Mouse (Mus musculus) E14TG2a.4 (cell line): ENCODE measurements around the gene Setd3.
A peak's percentile ranks its signal among the peaks of the same experiment; 100 is the strongest.

Source experiments
- H3K27me3 ChIP-seq: 2 replicates; pipeline ENCODE4 v1.6.1; 2014; ENCODE audit warnings: low read length, control low read depth; ENCODE audit not compliant: insufficient read depth
- H3K36me3 ChIP-seq: 2 replicates; pipeline ENCODE4 v1.6.1; 2014; ENCODE audit warnings: low read length, control low read depth; ENCODE audit not compliant: insufficient read depth
- H3K4me1 ChIP-seq: replicated peaks from 2 replicates; pipeline ENCODE4 v1.6.1; 2014; ENCODE audit warnings: low read depth, low read length, control low read depth
- H3K4me3 ChIP-seq: replicated peaks from 2 replicates; pipeline ENCODE4 v1.5.1; 2014; ENCODE audit warnings: mild to moderate bottlenecking, low read length
- H3K9me3 ChIP-seq: 2 replicates; pipeline ENCODE4 v1.6.1; 2014; ENCODE audit warnings: low read length, control low read depth
- CTCF ChIP-seq: conservative IDR thresholded peaks from 2 replicates; pipeline ENCODE4 v1.5.1; 2014; ENCODE audit warnings: low read length
- NANOG ChIP-seq: IDR thresholded peaks from 2 replicates; pipeline ENCODE4 v1.6.1; 2014; ENCODE audit warnings: borderline replicate concordance, low read length, mixed read lengths
- POU5F1 ChIP-seq: IDR thresholded peaks from 2 replicates; pipeline ENCODE4 v1.6.1; 2014; ENCODE audit warnings: low read length, borderline replicate concordance

Setd3 gene

GRCm38 (mm10) chr12:108219825-108220616 lies 40.9 kb upstream of the Setd3 start:
- H3K4me3 ChIP-seq = no peak overlapping the region
- no peaks in the 10 kb centered on the region for H3K27me3 ChIP-seq
- no peaks in the 10 kb centered on the region for H3K9me3 ChIP-seq
- 0 out of 2 replicates have a peak, but pooled peaks cover 5% of the 10 kb centered on the region for H3K36me3 ChIP-seq
- TF ChIP-seq POU5F1 = no peak
- TF ChIP-seq CTCF = no peak
- TF ChIP-seq NANOG = no peak
- peaks cover 81% of the 10 kb centered on the region for H3K4me1 ChIP-seq

GRCm38 (mm10) chr12:108219163-108219562 lies 40.0 kb upstream of the Setd3 start:
- no peaks in the 10 kb centered on the region for H3K27me3 ChIP-seq
- TF ChIP-seq NANOG (no peak), CTCF (no peak), POU5F1 (no peak)
- 0 out of 2 replicates have a peak, but pooled peaks cover 5% of the 10 kb centered on the region for H3K36me3 ChIP-seq
- no peaks in the 10 kb centered on the region for H3K9me3 ChIP-seq
- H3K4me3 ChIP-seq = no peak overlapping the region
- H3K4me1 ChIP-seq = peaks cover 81% of the 10 kb centered on the region

- Histone ChIP-seq H3K27me3 (no peaks in the 10 kb centered on the region), H3K36me3 (0 out of 2 replicates have a peak, but pooled peaks cover 5% of the 10 kb centered on the region), H3K4me1 (peaks cover 77% of the 10 kb centered on the region), H3K4me3 (no peak overlapping the region), H3K9me3 (no peaks in the 10 kb centered on the region)
- no peak for TF ChIP-seq POU5F1
- TF ChIP-seq NANOG = no peak
- TF ChIP-seq CTCF = peak; percentile 57
These were observed 38.5 kb upstream of the Setd3 start for GRCm38 (mm10) chr12:108217572-108217971.

GRCm38 (mm10) chr12:108216611-108217370 lies 37.7 kb upstream of the Setd3 start:
- TF ChIP-seq NANOG (no peak), POU5F1 (no peak), CTCF (no peak)
- Histone ChIP-seq H3K9me3 (no peaks in the 10 kb centered on the region), H3K4me3 (no peak overlapping the region), H3K4me1 (peaks cover 76% of the 10 kb centered on the region), H3K36me3 (0 out of 2 replicates have a peak, but pooled peaks cover 4% of the 10 kb centered on the region), H3K27me3 (no peaks in the 10 kb centered on the region)

- no peak overlapping the region for H3K4me3 ChIP-seq
- no peaks in the 10 kb centered on the region for H3K9me3 ChIP-seq
- no peaks in the 10 kb centered on the region for H3K27me3 ChIP-seq
- H3K36me3 ChIP-seq = 0 out of 2 replicates have a peak, but pooled peaks cover 5% of the 10 kb centered on the region
- peaks cover 70% of the 10 kb centered on the region for H3K4me1 ChIP-seq
- TF ChIP-seq POU5F1 (no peak), CTCF (no peak), NANOG (no peak)
These were observed 36.0 kb upstream of the Setd3 start for GRCm38 (mm10) chr12:108215090-108215489.

- 0 out of 2 replicates have a peak, but pooled peaks cover 7% of the 10 kb centered on the region for H3K36me3 ChIP-seq
- peak overlapping the region; percentile 32; the same call in 1 of the 2 replicates for H3K4me3 ChIP-seq
- no peaks in the 10 kb centered on the region for H3K9me3 ChIP-seq
- peaks cover 74% of the 10 kb centered on the region for H3K4me1 ChIP-seq
- TF ChIP-seq POU5F1 (no peak), CTCF (no peak), NANOG (no peak)
- H3K27me3 ChIP-seq = no peaks in the 10 kb centered on the region
These were observed 34.3 kb upstream of the Setd3 start for GRCm38 (mm10) chr12:108213090-108214041.

GRCm38 (mm10) chr12:108212476-108212875 lies 33.4 kb upstream of the Setd3 start:
- Histone ChIP-seq H3K4me1 (peaks cover 71% of the 10 kb centered on the region), H3K27me3 (no peaks in the 10 kb centered on the region), H3K9me3 (no peaks in the 10 kb centered on the region), H3K36me3 (peaks cover 9% of the 10 kb centered on the region), H3K4me3 (no peak overlapping the region)
- no peak for TF ChIP-seq POU5F1
- TF ChIP-seq NANOG = no peak
- no peak for TF ChIP-seq CTCF

GRCm38 (mm10) chr12:108212071-108212470 lies 33.0 kb upstream of the Setd3 start:
- no peak for TF ChIP-seq POU5F1
- TF ChIP-seq NANOG = no peak
- no peak for TF ChIP-seq CTCF
- no peak overlapping the region for H3K4me3 ChIP-seq
- no peaks in the 10 kb centered on the region for H3K27me3 ChIP-seq
- peaks cover 70% of the 10 kb centered on the region for H3K4me1 ChIP-seq
- no peaks in the 10 kb centered on the region for H3K9me3 ChIP-seq
- peaks cover 13% of the 10 kb centered on the region for H3K36me3 ChIP-seq
